Mouse (Mus musculus) midbrain, embryonic 14.5 days (tissue): ENCODE results near the gene Ndufa11. TPM values are rescaled to one million over a fixed set of nuclear protein-coding genes. Genes with fewer than 3 reads are reported as not detected.

ENCODE experiments used
- ATAC-seq: fragments of 200-750 bp; cut with Nextera tagmentation; 2 replicates; pipeline ENCODE4 v1.8.0; 2017; ENCODE audit warnings: moderate number of reproducible peaks, moderate library complexity; ENCODE audit not compliant: low FRiP score, low TSS enrichment
- DNase-seq: peaks from one replicate; pipeline ENCODE4 v3.0.0-alpha.2; 2015
- H3K27ac ChIP-seq: fragments of 300-500 bp; sonication (generic); replicated peaks from 2 replicates; pipeline ENCODE4 v1.5.1; 2014; ENCODE audit warnings: mild to moderate bottlenecking, low read depth, low read length, moderate library complexity
- H3K27me3 ChIP-seq: fragments of 300-500 bp; sonication (generic); 2 replicates; pipeline ENCODE4 v1.6.1; 2014; ENCODE audit warnings: low read length, control low read depth, mixed read lengths; ENCODE audit not compliant: control insufficient read depth, insufficient read depth
- H3K36me3 ChIP-seq: fragments of 300-500 bp; sonication (generic); 2 replicates; pipeline ENCODE4 v1.6.1; 2014; ENCODE audit warnings: low read length, control low read depth; ENCODE audit not compliant: control insufficient read depth, insufficient read depth
- H3K4me1 ChIP-seq: fragments of 300-500 bp; sonication (generic); 2 replicates; pipeline ENCODE4 v1.6.1; 2014; ENCODE audit warnings: mild to moderate bottlenecking, antibody characterized with exemption, low read length, control low read depth; ENCODE audit not compliant: control insufficient read depth, insufficient read depth
- H3K4me2 ChIP-seq: fragments of 300-500 bp; sonication (generic); 2 replicates; pipeline ENCODE4 v1.6.1; 2014; ENCODE audit warnings: mild to moderate bottlenecking, low read length, moderate library complexity
- H3K4me3 ChIP-seq: fragments of 300-500 bp; sonication (generic); replicated peaks from 2 replicates; pipeline ENCODE4 v1.5.1; 2014; ENCODE audit warnings: low read depth, low read length
- H3K9ac ChIP-seq: fragments of 300-500 bp; sonication (generic); replicated peaks from 2 replicates; pipeline ENCODE4 v1.6.1; 2014; ENCODE audit warnings: mild to moderate bottlenecking, low read length, moderate library complexity
- H3K9me3 ChIP-seq: fragments of 300-500 bp; sonication (generic); 2 replicates; pipeline ENCODE4 v1.6.1; 2016; ENCODE audit warnings: low read length, control low read depth, mixed read lengths; ENCODE audit not compliant: control insufficient read depth
- WGBS: fragments of 180-500 bp; shearing (Covaris S2); extraction: QIAGEN DNeasy Blood & Tissue Kit; methylation state at CpG from one replicate; pipeline ENCODE4 v1.1.7; 2014; 5-methylcytosine and 5-hydroxymethylcytosine counted together
- polyA plus RNA-seq: library from polyadenylated mRNA; unstranded; fragments of >200 nt; fragmentation: Nextera tagmentation; extraction: Ambion mirVana; gene quantifications from 2 replicates; pipeline ENCODE4 v1.2.1, GENCODE M21; 2014

Ndufa11 gene
- polyA plus RNA-seq, 1 experiment from 2014 or later = 478 TPM

DNA sequence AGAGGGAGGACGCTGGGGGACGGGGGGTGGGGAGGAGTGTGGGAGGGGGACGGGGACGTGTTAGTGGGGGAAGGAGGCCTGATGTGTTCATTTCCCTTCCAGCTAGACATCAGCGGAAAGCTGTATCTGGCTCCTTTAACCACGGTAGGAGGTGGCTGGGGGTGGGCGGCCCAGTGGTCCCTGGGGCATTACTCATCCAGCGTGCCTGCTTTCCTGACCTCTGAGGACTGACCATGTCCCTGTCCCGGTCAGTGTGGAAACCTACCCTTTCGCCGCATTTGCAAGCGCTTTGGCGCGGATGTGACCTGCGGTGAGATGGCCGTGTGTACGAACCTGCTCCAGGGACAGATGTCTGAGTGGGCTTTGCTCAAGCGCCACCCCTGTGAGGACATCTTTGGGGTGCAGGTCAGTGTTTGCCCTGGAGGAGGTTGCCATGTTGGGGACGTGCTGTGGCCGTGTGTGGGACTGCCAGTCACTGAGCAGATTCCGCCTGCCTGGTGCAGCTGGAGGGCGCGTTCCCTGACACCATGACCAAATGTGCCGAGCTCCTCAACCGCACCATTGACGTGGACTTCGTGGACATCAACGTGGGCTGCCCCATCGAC, 50.1 kb downstream of the Ndufa11 start:
- Histone ChIP-seq H3K4me3 (no peak overlapping the region), H3K27me3 (no peaks in the 10 kb centered on the region), H3K9me3 (no peaks in the 10 kb centered on the region), H3K36me3 (peaks cover 45% of the 10 kb centered on the region), H3K4me1 (peaks cover 11% of the 10 kb centered on the region), H3K9ac (no peak overlapping the region), H3K27ac (no peak overlapping the region), H3K4me2 (no peak overlapping the region)
- ATAC-seq (no peak), DNase-seq (no peak)
- WGBS = 96% methylated on average over 28 of the region's 29 CpGs

GRCm38 (mm10) chr17:56768941-56769340, 51.4 kb downstream of the Ndufa11 start:
- WGBS = 93% methylated on average over 11 of the region's 11 CpGs
- ATAC-seq = no peak
- Histone ChIP-seq H3K4me1 (peaks cover 5% of the 10 kb centered on the region; the same call in 1 of the 2 replicates), H3K4me3 (no peak overlapping the region), H3K27me3 (no peaks in the 10 kb centered on the region), H3K27ac (no peak overlapping the region), H3K9ac (no peak overlapping the region), H3K36me3 (peaks cover 45% of the 10 kb centered on the region), H3K9me3 (no peaks in the 10 kb centered on the region), H3K4me2 (no peak overlapping the region)
- DNase-seq = no peak

GRCm38 (mm10) chr17:56769950-56770349, 52.4 kb downstream of the Ndufa11 start, which contains the start of gene Prr22:
TSS of gene Prr22 (plus strand) at chr17:56770250.
- H3K9me3 ChIP-seq = no peaks in the 10 kb centered on the region
- H3K36me3 ChIP-seq = peaks cover 45% of the 10 kb centered on the region
- 95% methylated on average over 5 of the region's 5 CpGs for WGBS
- H3K4me1 ChIP-seq = peaks cover 5% of the 10 kb centered on the region; the same call in 1 of the 2 replicates
- no peak for DNase-seq
- H3K4me2 ChIP-seq = no peak within 1 kb of the TSS
- no peak within 1 kb of the TSS for H3K9ac ChIP-seq
- H3K27ac ChIP-seq = no peak within 1 kb of the TSS
- no peaks in the 10 kb centered on the region for H3K27me3 ChIP-seq
- no peak for ATAC-seq
- H3K4me3 ChIP-seq = no peak within 1 kb of the TSS

Other genes with a start within 250 kb of the Ndufa11 start
- gene Ptprs, start 241.3 kb upstream of the Ndufa11 start, polyA plus RNA-seq = 304 and 345 TPM in 2 replicates
- not detected in 2 replicates for gene Znrf4, start 205.3 kb upstream of the Ndufa11 start, polyA plus RNA-seq
- 0.95 and 1.2 TPM in 2 replicates for gene Gm20219, start 163.4 kb upstream of the Ndufa11 start, polyA plus RNA-seq
- 43.0 and 51.4 TPM in 2 replicates for gene Safb2, start 133.2 kb upstream of the Ndufa11 start, polyA plus RNA-seq
- 79.2 and 89.6 TPM in 2 replicates for gene Safb, start 132.9 kb upstream of the Ndufa11 start, polyA plus RNA-seq
- 192 and 195 TPM in 2 replicates for gene 2410015M20Rik, start 108.0 kb upstream of the Ndufa11 start, polyA plus RNA-seq
- 1,168 and 1,300 TPM in 2 replicates for gene Rpl36, start 104.4 kb upstream of the Ndufa11 start, polyA plus RNA-seq
- gene Lonp1, start 90.9 kb upstream of the Ndufa11 start, polyA plus RNA-seq = 44.5 and 46.1 TPM in 2 replicates
- 1.6 TPM in 2 replicates for gene Catsperd, start 89.6 kb upstream of the Ndufa11 start, polyA plus RNA-seq
- 104 and 105 TPM in 2 replicates for gene Ranbp3, start 44.5 kb upstream of the Ndufa11 start, polyA plus RNA-seq
- gene Vmac, start 255 bp downstream of the Ndufa11 start, polyA plus RNA-seq = 17.6 and 18.5 TPM in 2 replicates
- gene Nrtn, start 39.8 kb downstream of the Ndufa11 start, polyA plus RNA-seq = 4.4 and 7.3 TPM in 2 replicates
- 72.8 and 73.7 TPM in 2 replicates for gene Dus3l, start 47.0 kb downstream of the Ndufa11 start, polyA plus RNA-seq
- gene Prr22, start 52.5 kb downstream of the Ndufa11 start, polyA plus RNA-seq = 0.63 and 0.78 TPM in 2 replicates
- 2.2 and 4.1 TPM in 2 replicates for gene Rfx2, start 113.2 kb downstream of the Ndufa11 start, polyA plus RNA-seq
- gene Acsbg2, start 156.7 kb downstream of the Ndufa11 start, polyA plus RNA-seq = not detected in 2 replicates
- 0.18 and 0.36 TPM in 2 replicates for gene 1700061G19Rik, start 157.7 kb downstream of the Ndufa11 start, polyA plus RNA-seq
- 64.3 and 66.3 TPM in 2 replicates for gene Mllt1, start 217.6 kb downstream of the Ndufa11 start, polyA plus RNA-seq